Comparison of ENCODE assay signal across 15 mouse cellular contexts in the genomic region with DNA sequence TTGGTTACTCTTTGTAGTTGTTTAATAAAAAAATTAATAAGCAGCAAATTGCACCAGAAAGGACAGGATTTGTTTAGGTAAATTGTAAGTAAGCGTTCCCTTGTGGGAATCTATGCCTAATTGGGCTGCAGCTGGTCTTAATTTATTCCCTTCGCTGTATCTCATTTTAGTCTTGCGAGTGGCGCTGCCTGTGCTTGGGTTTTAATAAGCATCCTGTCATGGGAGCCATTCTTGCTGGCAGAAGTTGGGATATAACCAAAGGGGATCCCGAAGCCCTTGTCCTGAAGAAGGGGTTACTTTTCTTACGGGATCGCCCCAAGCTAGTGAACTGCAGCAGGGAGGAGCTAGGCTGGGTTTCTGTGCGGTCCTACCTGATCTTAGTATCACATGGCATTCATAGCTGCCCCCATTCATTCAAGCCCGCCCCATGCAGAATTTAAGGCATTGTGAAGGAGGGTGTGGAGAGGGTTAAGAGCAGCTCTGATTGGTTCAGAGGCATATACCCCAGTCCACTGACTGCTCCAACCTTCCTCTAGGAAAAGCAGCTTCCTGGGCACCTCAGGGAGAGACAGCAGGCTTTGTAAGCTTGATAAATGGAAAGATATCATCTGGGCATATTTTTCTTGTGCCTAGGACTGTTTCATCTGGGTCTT.
A peak's percentile ranks its signal among the peaks of the same experiment; 100 is the strongest.
DNase-seq lines count a peak whose midpoint lies in the region; ATAC-seq and TF ChIP-seq lines count a peak whose summit lies in the region.
"Had no signal": no experiment of that assay in that cellular context is flagged by ENCODE, and none has a peak within 500 bp of the region (broad histone marks: within the 10 kb centered on the region; RNA-seq: fewer than 3 reads in every experiment).

No protein-coding gene starts in this region.

- 38% methylated on average over 9 of the region's 9 CpGs for whole genome bisulfite sequencing in embryonic facial prominence, embryonic 11.5 days
- 27% methylated on average over 9 of the region's 9 CpGs for WGBS in forebrain, postnatal 0 days
- WGBS in limb, embryonic 14.5 days = 22% methylated on average over 9 of the region's 9 CpGs

- no peak overlapping the region for H3K9ac ChIP-seq in embryonic facial prominence, embryonic 11.5 days (replicated peaks; ENCODE audit: low read length)
- H3K9ac ChIP-seq in forebrain, postnatal 0 days = no peak overlapping the region
- H3K9ac ChIP-seq in limb, embryonic 14.5 days (ENCODE audit: low read depth, low read length, severe bottlenecking) = no peak overlapping the region
- H3K9ac ChIP-seq: lung, embryonic 15.5 days had no signal

- H3K4me2 ChIP-seq in embryonic facial prominence, embryonic 11.5 days (ENCODE audit: low read depth, low read length) = no peak overlapping the region; the same call in 1 of the 2 replicates
- H3K4me2 ChIP-seq in forebrain, postnatal 0 days (ENCODE audit: low read depth) = peak overlapping the region; percentile 25; the same call in 1 of the 2 replicates
- peak overlapping the region; percentile 35 for H3K4me2 ChIP-seq in limb, embryonic 14.5 days (replicated peaks; ENCODE audit: low read depth, low read length, severe bottlenecking)
- H3K4me2 ChIP-seq: lung, embryonic 15.5 days had no signal

- no peak for TF ChIP-seq CTCF in forebrain, postnatal 0 days (IDR thresholded peaks at IDR 0.05; ENCODE audit: low read depth)

- no peaks in the 10 kb centered on the region for H3K9me3 ChIP-seq in embryonic facial prominence, embryonic 11.5 days (replicated peaks; ENCODE audit: control insufficient read depth, low read length)
- no peaks in the 10 kb centered on the region for H3K9me3 ChIP-seq in forebrain, postnatal 0 days (ENCODE audit: low read length)
- H3K9me3 ChIP-seq in limb, embryonic 14.5 days (ENCODE audit: control insufficient read depth, low read length) = no peaks in the 10 kb centered on the region
- H3K9me3 ChIP-seq: lung, embryonic 15.5 days; megakaryocyte, embryonic 14.5 days had no signal

- no peak for TF ChIP-seq POLR2A in limb, embryonic 14.5 days (IDR thresholded peaks at IDR 0.05; ENCODE audit: borderline replicate concordance, extremely low read depth, insufficient read depth, insufficient read length)

- ATAC-seq in embryonic facial prominence, embryonic 11.5 days (replicated peaks; ENCODE audit: insufficient number of reproducible peaks, low FRiP score, low TSS enrichment, low read depth) = no peak; the same call in 1 of the 2 replicates
- peak; percentile 64 for ATAC-seq in forebrain, postnatal 0 days
- no peak; the same call in 1 of the 2 replicates for ATAC-seq in limb, embryonic 14.5 days (ENCODE audit: low FRiP score, low read depth)

- peaks cover 2% of the 10 kb centered on the region; the same call in 1 of the 2 replicates for H3K4me1 ChIP-seq in embryonic facial prominence, embryonic 11.5 days (ENCODE audit: control insufficient read depth, insufficient read depth, low read length)
- no peaks in the 10 kb centered on the region for H3K4me1 ChIP-seq in forebrain, postnatal 0 days (ENCODE audit: insufficient read depth)
- peaks cover 6% of the 10 kb centered on the region for H3K4me1 ChIP-seq in limb, embryonic 14.5 days (ENCODE audit: control insufficient read depth, insufficient read depth, low read length)
- H3K4me1 ChIP-seq: lung, embryonic 15.5 days; megakaryocyte, embryonic 14.5 days had no signal

- H3K4me3 ChIP-seq in embryonic facial prominence, embryonic 11.5 days (ENCODE audit: low read depth, low read length) = no peak overlapping the region
- H3K4me3 ChIP-seq in forebrain, postnatal 0 days (ENCODE audit: low read depth, low read length) = no peak overlapping the region
- peak overlapping the region; percentile 13; the same call in 1 of the 2 replicates for H3K4me3 ChIP-seq in limb, embryonic 14.5 days (replicated peaks; ENCODE audit: low read length)
- H3K4me3 ChIP-seq: lung, embryonic 15.5 days; megakaryocyte, embryonic 14.5 days had no signal

- no peak overlapping the region for H3K27ac ChIP-seq in embryonic facial prominence, embryonic 11.5 days (replicated peaks; ENCODE audit: low read depth, low read length)
- no peak overlapping the region for H3K27ac ChIP-seq in forebrain, postnatal 0 days (ENCODE audit: low read depth, low read length)
- no peak overlapping the region for H3K27ac ChIP-seq in limb, embryonic 14.5 days (replicated peaks; ENCODE audit: low read depth, low read length)
- H3K27ac ChIP-seq: lung, embryonic 15.5 days had no signal

- DNase-seq in brain, adult 2 months (ENCODE audit: low read depth, low spot score) = peak; percentile 46
- DNase-seq in embryonic facial prominence, embryonic 11.5 days (ENCODE audit: low spot score) = peak; percentile 70
- DNase-seq in forebrain, postnatal 0 days = peak; percentile 47
- DNase-seq in limb, embryonic 14.5 days (ENCODE audit: low spot score) = peak; percentile 37
- DNase-seq in kidney, adult 11 months = no peak
- DNase-seq in adrenal gland, adult 18-20 months (ENCODE audit: low spot score in 2 of 2) = no peak
- no peak for DNase-seq in right cerebral cortex, adult 18-20 months
- DNase-seq: adrenal gland, postnatal 36 days; cerebellum, postnatal 25 days; heart, postnatal 14 days; kidney, adult 18-20 months; kidney, postnatal 36 days; liver had no signal

- no peaks in the 10 kb centered on the region for H3K36me3 ChIP-seq in embryonic facial prominence, embryonic 11.5 days (replicated peaks; ENCODE audit: control insufficient read depth, insufficient read depth, low read depth, low read length)
- no peaks in the 10 kb centered on the region for H3K36me3 ChIP-seq in forebrain, postnatal 0 days (ENCODE audit: insufficient read depth)
- H3K36me3 ChIP-seq in limb, embryonic 14.5 days (ENCODE audit: control insufficient read depth, insufficient read depth, low read length) = no peaks in the 10 kb centered on the region
- H3K36me3 ChIP-seq: lung, embryonic 15.5 days had no signal

- H3K27me3 ChIP-seq in embryonic facial prominence, embryonic 11.5 days (ENCODE audit: control insufficient read depth, insufficient read depth, low read length) = no peaks in the 10 kb centered on the region
- H3K27me3 ChIP-seq in forebrain, postnatal 0 days (ENCODE audit: insufficient read depth, low read length) = no peaks in the 10 kb centered on the region; the same call in 1 of the 2 replicates
- no peaks in the 10 kb centered on the region for H3K27me3 ChIP-seq in limb, embryonic 14.5 days (ENCODE audit: control insufficient read depth, insufficient read depth, low read length)
- H3K27me3 ChIP-seq: lung, embryonic 15.5 days; megakaryocyte, embryonic 14.5 days had no signal

Comparison
In these comparisons a context has a peak if more than half of its experiments do, and no peak if none do; other contexts are left out.
1. DNase-seq: peak in brain, adult 2 months (single experiment), embryonic facial prominence, embryonic 11.5 days (single experiment), forebrain, postnatal 0 days (single experiment) and limb, embryonic 14.5 days (single experiment); none in kidney, adult 11 months (single experiment), adrenal gland, adult 18-20 months (0 of 2) and right cerebral cortex, adult 18-20 months (single experiment).